ENCODE assay signal across 8 mouse cellular contexts in genomic region chr6:114915915-114916714, GRCm38 (mm10). TPM values are rescaled to one million over a fixed set of nuclear protein-coding genes. Genes with fewer than 3 reads are reported as not detected.
A peak's percentile ranks its signal among the peaks of the same experiment; 100 is the strongest.
DNase-seq lines count a peak whose midpoint lies in the region; ATAC-seq lines count a peak whose summit lies in the region.

No protein-coding gene starts in this region.

- intact Hi-C loops in heart, postnatal 14 days (cut with DNase I): loop anchor here (2.0 kb wide), 1 partner anchor 17 kb away; no protein-coding TSS in a partner anchor

- H3K9ac ChIP-seq in heart, embryonic 12.5 days: no peak overlapping the region
- no peak overlapping the region; the same call in 1 of the 2 replicates for H3K9ac ChIP-seq in embryonic facial prominence, embryonic 11.5 days (replicated peaks; ENCODE audit: low read length)
- 0 out of 2 replicates have a peak overlapping the region, but pooled peaks have one; percentile 4 for H3K9ac ChIP-seq in midbrain, embryonic 16.5 days (ENCODE audit: low read depth, low read length)

- 48% methylated on average over 19 of the region's 19 CpGs for WGBS in heart, embryonic 12.5 days
- 38% methylated on average over 19 of the region's 19 CpGs for WGBS in embryonic facial prominence, embryonic 11.5 days
- 21% methylated on average over 19 of the region's 19 CpGs for WGBS in midbrain, embryonic 16.5 days

- no peaks in the 10 kb centered on the region for H3K27me3 ChIP-seq in heart, embryonic 12.5 days (replicated peaks)
- H3K27me3 ChIP-seq in embryonic facial prominence, embryonic 11.5 days (ENCODE audit: control insufficient read depth, insufficient read depth, low read length): no peaks in the 10 kb centered on the region
- no peaks in the 10 kb centered on the region for H3K27me3 ChIP-seq in midbrain, embryonic 16.5 days (ENCODE audit: control insufficient read depth, insufficient read depth, low read depth, low read length)

- ATAC-seq in heart, embryonic 12.5 days (ENCODE audit: insufficient number of reproducible peaks, low FRiP score): no peak
- ATAC-seq in embryonic facial prominence, embryonic 11.5 days (replicated peaks; ENCODE audit: insufficient number of reproducible peaks, low FRiP score, low TSS enrichment, low read depth): no peak
- no peak for ATAC-seq in midbrain, embryonic 16.5 days

- peaks cover 12% of the 10 kb centered on the region for H3K36me3 ChIP-seq in heart, embryonic 12.5 days
- no peaks in the 10 kb centered on the region; the same call in 1 of the 2 replicates for H3K36me3 ChIP-seq in embryonic facial prominence, embryonic 11.5 days (replicated peaks; ENCODE audit: control insufficient read depth, insufficient read depth, low read depth, low read length)
- H3K36me3 ChIP-seq in midbrain, embryonic 16.5 days (ENCODE audit: control insufficient read depth, insufficient read depth, low read length): no peaks in the 10 kb centered on the region

- peak overlapping the region; percentile 77 for H3K4me2 ChIP-seq in heart, embryonic 12.5 days
- peak overlapping the region; percentile 42 for H3K4me2 ChIP-seq in embryonic facial prominence, embryonic 11.5 days (ENCODE audit: low read depth, low read length)
- peak overlapping the region; percentile 69 for H3K4me2 ChIP-seq in midbrain, embryonic 16.5 days (ENCODE audit: low read length)

- peaks cover 83% of the 10 kb centered on the region for H3K4me1 ChIP-seq in heart, embryonic 12.5 days (replicated peaks)
- peaks cover 30% of the 10 kb centered on the region for H3K4me1 ChIP-seq in embryonic facial prominence, embryonic 11.5 days (ENCODE audit: control insufficient read depth, insufficient read depth, low read length)
- peaks cover 74% of the 10 kb centered on the region for H3K4me1 ChIP-seq in midbrain, embryonic 16.5 days (ENCODE audit: control insufficient read depth, insufficient read depth, low read length)

- DNase-seq in heart, postnatal 14 days: no peak
- DNase-seq in embryonic facial prominence, embryonic 11.5 days (ENCODE audit: low spot score): peak; percentile 72
- DNase-seq in induced T-regulatory cell, adult 2 months (ENCODE audit: low read depth): peak; percentile 77
- DNase-seq in frontal cortex, postnatal 36 days (ENCODE audit: low spot score in 2 of 2): no peak
- DNase-seq in right cerebral cortex, postnatal 4 days: no peak
- DNase-seq in cerebellum, postnatal 10 days: no peak

- peak overlapping the region; percentile 24; the same call in 1 of the 2 replicates for H3K4me3 ChIP-seq in heart, embryonic 12.5 days
- no peak overlapping the region for H3K4me3 ChIP-seq in embryonic facial prominence, embryonic 11.5 days (ENCODE audit: low read depth, low read length)
- 0 out of 2 replicates have a peak overlapping the region, but pooled peaks have one; percentile 13 for H3K4me3 ChIP-seq in midbrain, embryonic 16.5 days (ENCODE audit: low read depth, low read length)

- no peaks in the 10 kb centered on the region for H3K9me3 ChIP-seq in heart, embryonic 12.5 days (replicated peaks)
- no peaks in the 10 kb centered on the region for H3K9me3 ChIP-seq in embryonic facial prominence, embryonic 11.5 days (replicated peaks; ENCODE audit: control insufficient read depth, low read length)
- H3K9me3 ChIP-seq in midbrain, embryonic 16.5 days (replicated peaks; ENCODE audit: control insufficient read depth, low read length, poor library complexity, severe bottlenecking): no peaks in the 10 kb centered on the region

- H3K27ac ChIP-seq in heart, embryonic 12.5 days (ENCODE audit: poor library complexity, severe bottlenecking): peak overlapping the region; percentile 45; the same call in 1 of the 2 replicates
- H3K27ac ChIP-seq in embryonic facial prominence, embryonic 11.5 days (replicated peaks; ENCODE audit: low read depth, low read length): 0 out of 2 replicates have a peak overlapping the region, but pooled peaks have one; percentile 28
- H3K27ac ChIP-seq in midbrain, embryonic 16.5 days (ENCODE audit: low read length): peak overlapping the region; percentile 32; the same call in 1 of the 2 replicates

RNA-seq across cellular contexts. Expression of gene Vgll4, which starts 53.7 kb away (rescaled TPM):
- polyA plus RNA-seq in heart, embryonic 12.5 days (2016; fragmentation: Nextera tagmentation; extraction: Ambion mirVana): 74.3 and 76.4 TPM in 2 replicates
- total RNA-seq in heart, postnatal 14 days (2021): 10 to 100 TPM; 28.4 to 29.5 TPM
- 58.9 and 68.2 TPM in 2 replicates for polyA plus RNA-seq in embryonic facial prominence, embryonic 11.5 days (2014; fragmentation: Nextera tagmentation; extraction: Ambion mirVana)
- polyA plus RNA-seq in midbrain, embryonic 16.5 days (2015; fragmentation: Nextera tagmentation; extraction: Ambion mirVana): 49.2 and 51.0 TPM in 2 replicates

Comparison
In these comparisons a context has a peak if more than half of its experiments do, and no peak if none do; other contexts are left out.
1. DNase-seq: peak in embryonic facial prominence, embryonic 11.5 days (single experiment) and induced T-regulatory cell, adult 2 months (single experiment); none in heart, postnatal 14 days (0 of 2), frontal cortex, postnatal 36 days (0 of 2), right cerebral cortex, postnatal 4 days (single experiment) and cerebellum, postnatal 10 days (0 of 2).
2. Peak in every context shown above with its lines, with median percentiles within 50 percentile points of each other: H3K27ac ChIP-seq and H3K4me2 ChIP-seq.